Mouse (Mus musculus) kidney, adult 2 months (tissue): ENCODE measurements around the gene Lrsam1. TPM values are rescaled to one million over a fixed set of nuclear protein-coding genes. Genes with fewer than 3 reads are reported as not detected.
A peak's percentile ranks its signal among the peaks of the same experiment; 100 is the strongest.

ENCODE experiments used
- DNase-seq: peaks from one replicate; pipeline ENCODE4 v3.0.0; 2021
- H3K27ac ChIP-seq: fragments of 200-500 bp; 2 replicates; pipeline ENCODE4 v1.5.1; 2012; ENCODE audit warnings: low read depth, low read length, control low read depth, inconsistent platforms; ENCODE audit not compliant: insufficient read depth
- H3K27me3 ChIP-seq: fragments of 200-500 bp; replicated peaks from 2 replicates; pipeline ENCODE4 v1.6.1; 2012; ENCODE audit warnings: mild to moderate bottlenecking, moderate library complexity, low read length, inconsistent platforms; ENCODE audit not compliant: control insufficient read depth, insufficient read depth
- H3K36me3 ChIP-seq: fragments of 200-500 bp; 2 replicates; pipeline ENCODE4 v1.6.1; 2012; ENCODE audit warnings: mild to moderate bottlenecking, moderate library complexity, low read length, inconsistent platforms; ENCODE audit not compliant: control insufficient read depth, insufficient read depth
- H3K4me1 ChIP-seq: fragments of 200-500 bp; 2 replicates; pipeline ENCODE4 v1.6.1; 2011; ENCODE audit warnings: low read length; ENCODE audit not compliant: control insufficient read depth, insufficient read depth
- H3K4me3 ChIP-seq: fragments of 200-500 bp; 2 replicates; pipeline ENCODE4 v1.5.1; 2011; ENCODE audit warnings: mild to moderate bottlenecking, low read depth, low read length, control low read depth; ENCODE audit not compliant: insufficient read depth
- CTCF ChIP-seq: fragments of 200-500 bp; conservative IDR thresholded peaks from 2 replicates; pipeline ENCODE4 v1.5.1; 2011; ENCODE audit warnings: low read depth, mild to moderate bottlenecking, control low read depth, low read length, moderate library complexity, mixed read lengths; ENCODE audit not compliant: insufficient read depth, insufficient read length
- POLR2A ChIP-seq: fragments of 200-500 bp; IDR thresholded peaks from one replicate; pipeline ENCODE4 v1.6.1; 2011; ENCODE audit warnings: low read depth, low read length, control low read depth
- WGBS: fragments of 180-500 bp; shearing (Covaris S2); methylation state at CpG from one replicate; pipeline ENCODE4 v1.1.7; 2018; 5-methylcytosine and 5-hydroxymethylcytosine counted together
- polyA plus RNA-seq: library from polyadenylated mRNA; depleted of rRNA; stranded (reverse); fragments of >200 nt; gene quantifications from 2 replicates; pipeline ENCODE4 v1.2.3, GENCODE M21; 2012

Lrsam1 gene
- polyA plus RNA-seq, 1 experiment, result 12.0 TPM

DNA sequence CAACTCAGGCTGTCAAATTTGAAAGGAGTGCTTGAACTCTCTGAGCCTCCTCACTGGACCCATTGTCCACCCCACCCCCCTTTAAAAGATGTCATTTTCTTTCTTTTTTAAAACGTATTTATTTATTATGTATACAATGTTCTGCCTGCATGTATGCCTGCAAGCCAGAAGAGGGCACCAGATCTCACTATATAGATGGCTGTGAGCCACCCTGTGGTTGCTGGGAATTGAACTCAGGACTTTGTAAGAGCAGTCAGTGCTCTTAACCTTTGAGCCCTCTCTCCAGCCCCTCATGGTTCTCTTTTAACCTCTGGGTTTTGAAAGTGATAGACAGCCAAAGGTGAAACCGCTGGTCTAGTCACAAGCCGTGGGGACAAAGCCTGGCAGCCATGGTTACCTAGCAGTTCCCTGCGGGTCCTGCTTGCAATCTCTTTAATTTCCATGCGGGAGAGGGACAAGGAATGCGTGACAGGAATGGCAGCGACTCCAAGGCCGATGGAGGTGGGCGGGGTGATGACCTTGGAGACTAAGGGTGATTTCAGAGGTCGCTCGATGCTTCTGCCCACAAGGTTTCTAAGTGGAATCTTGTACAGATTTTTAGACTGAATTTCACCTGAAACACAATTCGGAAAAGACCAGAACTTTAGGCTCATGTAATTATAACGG is 28.9 kb upstream of the Lrsam1 start:
- H3K4me1 ChIP-seq, result no peaks in the 10 kb centered on the region
- TF ChIP-seq CTCF (peak; percentile 27; the same call in 1 of the 2 replicates), POLR2A (no peak)
- 61% methylated on average over 13 of the region's 13 CpGs for whole genome bisulfite sequencing
- H3K36me3 ChIP-seq, result no peaks in the 10 kb centered on the region
- DNase-seq, result no peak
- H3K4me3 ChIP-seq, result no peak overlapping the region
- no peak overlapping the region for H3K27ac ChIP-seq
- H3K27me3 ChIP-seq, result no peaks in the 10 kb centered on the region

DNA sequence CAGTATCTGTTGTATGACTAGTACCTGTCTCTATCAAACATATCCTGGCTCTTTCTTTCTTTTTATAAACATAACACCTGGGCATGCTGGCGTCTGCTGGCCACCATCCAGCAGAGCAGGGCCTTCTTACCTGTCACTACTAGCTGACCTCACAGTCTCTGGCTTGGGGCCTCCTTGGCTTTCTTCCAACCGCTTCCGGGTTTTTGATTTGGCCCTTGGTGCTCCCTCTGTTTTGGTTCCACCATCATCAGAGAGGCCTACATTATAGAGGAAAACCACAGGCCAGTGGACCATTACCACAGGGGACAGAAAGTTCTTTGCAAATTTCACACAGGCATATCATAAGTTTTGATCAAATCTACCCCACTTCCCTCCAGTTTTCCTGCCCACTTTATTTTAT is 28.0 kb upstream of the Lrsam1 start:
- Histone ChIP-seq H3K4me1 (no peaks in the 10 kb centered on the region), H3K27me3 (no peaks in the 10 kb centered on the region), H3K36me3 (no peaks in the 10 kb centered on the region), H3K27ac (no peak overlapping the region), H3K4me3 (no peak overlapping the region)
- 65% methylated on average over 3 of the region's 3 CpGs for WGBS
- TF ChIP-seq POLR2A (no peak), CTCF (no peak)
- no peak for DNase-seq

DNA sequence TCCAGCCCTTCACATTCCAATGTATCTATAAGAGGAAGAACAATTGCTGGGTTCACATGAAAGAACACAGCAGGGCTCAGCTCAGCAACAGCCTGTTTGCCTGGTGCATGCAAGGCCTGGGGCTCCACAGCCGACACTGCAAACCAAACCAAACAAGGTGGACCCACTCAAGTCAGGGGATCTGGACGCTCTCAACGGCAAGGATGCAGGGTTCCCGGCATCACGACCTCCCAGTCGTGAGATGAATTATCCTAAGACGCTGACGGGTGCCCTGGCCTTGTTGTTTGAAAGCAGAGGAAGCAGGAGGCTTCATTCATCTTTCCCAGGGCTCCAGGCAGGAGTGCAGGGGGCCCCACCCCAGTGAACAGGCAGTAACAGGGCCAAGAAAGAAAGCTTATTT is 24.4 kb upstream of the Lrsam1 start:
- no peak overlapping the region for H3K4me3 ChIP-seq
- no peak overlapping the region for H3K27ac ChIP-seq
- peaks cover 11% of the 10 kb centered on the region for H3K4me1 ChIP-seq
- H3K36me3 ChIP-seq, result no peaks in the 10 kb centered on the region
- H3K27me3 ChIP-seq, result no peaks in the 10 kb centered on the region
- DNase-seq, result no peak
- WGBS, result 72% methylated on average over 8 of the region's 8 CpGs
- TF ChIP-seq CTCF (no peak), POLR2A (no peak)

DNA sequence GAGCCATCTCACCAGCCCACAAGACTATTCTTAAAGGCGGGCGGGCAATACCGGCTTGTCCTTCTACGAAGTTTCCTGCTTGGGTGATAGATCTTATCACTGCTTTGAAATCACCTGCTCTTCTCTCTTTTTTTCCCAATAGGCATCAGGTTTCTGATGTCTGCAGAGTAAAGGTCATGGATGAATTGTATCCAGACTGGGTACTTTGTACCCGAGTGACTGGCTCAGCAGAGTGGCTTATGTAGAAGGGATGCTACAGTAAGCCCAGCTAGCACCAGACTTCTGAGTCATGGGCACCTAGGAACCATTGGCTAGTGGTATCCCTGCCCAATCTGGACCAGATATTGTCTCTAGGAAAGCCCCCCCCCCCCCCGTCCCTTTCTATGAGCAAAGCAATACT is 22.2 kb upstream of the Lrsam1 start:
- DNase-seq, result no peak
- H3K27me3 ChIP-seq, result no peaks in the 10 kb centered on the region
- TF ChIP-seq POLR2A (no peak), CTCF (no peak)
- peaks cover 12% of the 10 kb centered on the region for H3K4me1 ChIP-seq
- H3K36me3 ChIP-seq, result no peaks in the 10 kb centered on the region
- H3K27ac ChIP-seq, result no peak overlapping the region
- 27% methylated on average over 6 of the region's 6 CpGs for WGBS
- H3K4me3 ChIP-seq, result no peak overlapping the region

DNA sequence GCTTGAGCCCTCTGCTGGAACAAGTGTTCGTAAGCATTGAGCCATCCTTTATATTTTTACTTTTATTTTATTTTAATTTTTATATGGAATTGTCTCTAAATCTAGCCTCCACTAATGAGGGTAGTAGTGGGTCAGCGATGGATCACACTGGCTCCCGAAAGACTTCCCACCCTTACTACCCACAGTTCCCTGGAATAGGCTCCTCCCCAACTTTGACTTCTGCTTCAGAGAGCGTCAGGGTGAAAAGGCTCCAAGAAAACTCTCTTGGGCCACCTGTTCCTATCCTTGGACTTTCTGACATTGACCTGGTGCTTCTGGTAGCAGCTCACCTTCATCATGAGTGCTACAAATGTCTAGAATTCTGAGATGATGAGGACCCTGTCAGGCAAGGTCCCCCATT is 21.3 kb upstream of the Lrsam1 start:
- Histone ChIP-seq H3K4me3 (peak overlapping the region; percentile 92), H3K27me3 (no peaks in the 10 kb centered on the region), H3K27ac (peak overlapping the region; percentile 16; the same call in 1 of the 2 replicates), H3K36me3 (no peaks in the 10 kb centered on the region), H3K4me1 (peaks cover 12% of the 10 kb centered on the region)
- peak; percentile 23 for DNase-seq
- 4% methylated on average over 4 of the region's 4 CpGs for WGBS
- TF ChIP-seq CTCF, result no peak
- no peak for TF ChIP-seq POLR2A

DNA sequence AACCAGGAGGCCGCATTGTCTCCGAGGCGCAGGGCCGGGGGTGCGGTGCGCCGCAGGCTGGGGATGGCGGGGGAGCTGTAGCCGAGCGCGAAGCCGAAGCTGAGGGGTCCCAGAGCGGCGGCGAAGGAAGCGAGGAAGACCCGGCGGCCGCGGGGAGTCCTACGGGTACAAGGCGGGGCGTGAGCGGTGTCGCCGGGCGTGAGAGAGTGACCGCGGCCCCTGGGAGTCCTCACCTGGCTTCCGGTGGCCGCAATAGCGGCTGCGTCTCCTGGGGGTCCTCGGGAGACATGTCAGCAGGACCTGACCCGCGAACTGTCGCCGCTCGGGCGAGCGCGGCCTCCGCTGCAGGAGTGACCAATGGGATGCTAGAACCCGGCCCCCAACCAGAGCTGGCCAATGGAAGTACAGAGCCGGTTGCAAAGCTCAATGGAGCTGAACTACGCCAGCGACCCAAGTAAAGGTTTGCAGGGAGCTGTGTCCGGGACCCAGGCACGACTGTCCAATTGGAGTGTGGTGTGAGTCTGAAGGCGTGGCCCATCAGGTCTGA is 20.4 kb upstream of the Lrsam1 start, which contains the start of gene Slc2a8:
Gene Slc2a8 (minus strand): TSS at position 359 of the 547 bp plus-strand sequence.
- peak within 1 kb of the TSS; percentile 58; the same call in 1 of the 2 replicates for H3K27ac ChIP-seq

DNA sequence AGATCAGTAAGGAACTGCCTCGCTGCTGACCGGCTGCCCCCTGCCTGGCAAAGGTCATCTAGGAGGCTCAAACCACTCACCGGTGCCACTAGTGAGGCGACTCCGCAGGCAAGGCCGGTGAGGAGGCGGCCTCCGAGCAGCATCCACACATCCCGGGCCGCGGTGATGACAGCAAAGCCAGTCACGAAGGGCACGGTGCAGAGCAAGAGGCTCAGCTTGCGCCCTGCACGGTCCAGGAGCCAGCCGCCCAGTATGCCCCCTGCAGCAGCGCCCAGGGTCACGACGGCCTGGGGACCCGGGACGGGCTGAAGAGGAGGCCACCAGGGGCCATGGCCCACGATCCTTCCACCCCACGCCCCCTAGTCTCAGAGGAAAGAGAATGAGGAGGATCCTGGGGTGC is 19.9 kb upstream of the Lrsam1 start:
- no peak overlapping the region for H3K27ac ChIP-seq
- H3K4me1 ChIP-seq, result peaks cover 12% of the 10 kb centered on the region
- 2% methylated on average over 23 of the region's 23 CpGs for WGBS
- no peaks in the 10 kb centered on the region for H3K27me3 ChIP-seq
- TF ChIP-seq CTCF, result no peak
- no peak for TF ChIP-seq POLR2A
- H3K36me3 ChIP-seq, result no peaks in the 10 kb centered on the region
- H3K4me3 ChIP-seq, result peak overlapping the region; percentile 92
- no peak for DNase-seq

More for the DNA sequence above, 20.4 kb upstream of the Lrsam1 start, which contains the start of gene Slc2a8:
- H3K27me3 ChIP-seq, result no peaks in the 10 kb centered on the region
- peaks cover 12% of the 10 kb centered on the region for H3K4me1 ChIP-seq
- under 1% methylated on average over 50 of the region's 50 CpGs for WGBS
- peak within 1 kb of the TSS; percentile 92 for H3K4me3 ChIP-seq
- TF ChIP-seq POLR2A (peak; percentile 29), CTCF (no peak)
- DNase-seq, result peak; percentile 98
- H3K36me3 ChIP-seq, result no peaks in the 10 kb centered on the region
